Comparison of ENCODE assay signal across 28 mouse cellular contexts in genomic region chr16:14091771-14092170, GRCm38 (mm10).
"Had no signal": no experiment of that assay in that cellular context is flagged by ENCODE, and none has a peak within 500 bp of the region (broad histone marks: within the 10 kb centered on the region; RNA-seq: fewer than 3 reads in every experiment).

No protein-coding gene starts in this region.

- H3K4me2 ChIP-seq: embryonic facial prominence, embryonic 12.5 days; embryonic facial prominence, embryonic 13.5 days; embryonic facial prominence, embryonic 15.5 days; forebrain, embryonic 12.5 days; forebrain, embryonic 13.5 days; forebrain, embryonic 15.5 days had no signal

- H3K36me3 ChIP-seq: embryonic facial prominence, embryonic 10.5 days; embryonic facial prominence, embryonic 12.5 days; embryonic facial prominence, embryonic 13.5 days; embryonic facial prominence, embryonic 15.5 days had no signal

- ATAC-seq: forebrain, embryonic 13.5 days; forebrain, embryonic 14.5 days; forebrain, embryonic 15.5 days; forebrain, embryonic 16.5 days; forebrain, postnatal 0 days had no signal

- H3K9me3 ChIP-seq: embryonic facial prominence, embryonic 10.5 days; embryonic facial prominence, embryonic 12.5 days; embryonic facial prominence, embryonic 13.5 days; embryonic facial prominence, embryonic 15.5 days; forebrain, embryonic 10.5 days; forebrain, embryonic 12.5 days; forebrain, embryonic 13.5 days; forebrain, embryonic 15.5 days had no signal

- H3K4me1 ChIP-seq: embryonic facial prominence, embryonic 10.5 days; embryonic facial prominence, embryonic 12.5 days; embryonic facial prominence, embryonic 13.5 days; embryonic facial prominence, embryonic 15.5 days; forebrain, embryonic 10.5 days; forebrain, embryonic 12.5 days; forebrain, embryonic 13.5 days; forebrain, embryonic 15.5 days had no signal

- H3K4me3 ChIP-seq: embryonic facial prominence, embryonic 10.5 days; embryonic facial prominence, embryonic 12.5 days; embryonic facial prominence, embryonic 13.5 days; embryonic facial prominence, embryonic 15.5 days; erythroblast, embryonic 14.5 days; forebrain, embryonic 10.5 days; forebrain, embryonic 12.5 days; forebrain, embryonic 13.5 days; forebrain, embryonic 15.5 days; gastrocnemius, adult 2 months; heart, adult 2 months had no signal

- H3K27me3 ChIP-seq: embryonic facial prominence, embryonic 12.5 days; embryonic facial prominence, embryonic 13.5 days; embryonic facial prominence, embryonic 15.5 days; forebrain, embryonic 12.5 days; forebrain, embryonic 13.5 days; forebrain, embryonic 15.5 days had no signal

- H3K9ac ChIP-seq: embryonic facial prominence, embryonic 12.5 days; embryonic facial prominence, embryonic 13.5 days; embryonic facial prominence, embryonic 15.5 days; forebrain, embryonic 12.5 days; forebrain, embryonic 13.5 days; forebrain, embryonic 15.5 days; forebrain, postnatal 0 days had no signal

- H3K27ac ChIP-seq: embryonic facial prominence, embryonic 10.5 days; embryonic facial prominence, embryonic 12.5 days; embryonic facial prominence, embryonic 13.5 days; embryonic facial prominence, embryonic 15.5 days; forebrain, embryonic 10.5 days; forebrain, embryonic 12.5 days; forebrain, embryonic 13.5 days; forebrain, embryonic 15.5 days; gastrocnemius, adult 2 months; heart, adult 2 months had no signal

- DNase-seq: cerebellum, adult 2 months; cerebellum, adult 8-10 months; cerebellum, adult 9-10 months; cerebellum, adult 9-11 months; cerebellum, postnatal 10 days; cerebellum, postnatal 14 days; cerebellum, postnatal 25 days; cerebellum, postnatal 36 days; embryo, embryonic 11 days; forebrain, postnatal 0 days; gastrocnemius, adult 2 months; gastrocnemius, postnatal 10 days; gastrocnemius, postnatal 14 days; gastrocnemius, postnatal 25 days; gastrocnemius, postnatal 36 days; heart, adult 18-20 months; heart, adult 2 months had no signal
